Mouse (Mus musculus) hindlimb bud, embryonic 11.5 days (tissue): ENCODE data around the gene 3110018I06Rik.

ENCODE experiments used
- DNase-seq: peaks from one replicate; pipeline ENCODE4 v3.0.0-alpha.2; 2012; ENCODE audit warnings: low read depth, low spot score; ENCODE audit errors: extremely low spot score

Gene 3110018I06Rik

DNA sequence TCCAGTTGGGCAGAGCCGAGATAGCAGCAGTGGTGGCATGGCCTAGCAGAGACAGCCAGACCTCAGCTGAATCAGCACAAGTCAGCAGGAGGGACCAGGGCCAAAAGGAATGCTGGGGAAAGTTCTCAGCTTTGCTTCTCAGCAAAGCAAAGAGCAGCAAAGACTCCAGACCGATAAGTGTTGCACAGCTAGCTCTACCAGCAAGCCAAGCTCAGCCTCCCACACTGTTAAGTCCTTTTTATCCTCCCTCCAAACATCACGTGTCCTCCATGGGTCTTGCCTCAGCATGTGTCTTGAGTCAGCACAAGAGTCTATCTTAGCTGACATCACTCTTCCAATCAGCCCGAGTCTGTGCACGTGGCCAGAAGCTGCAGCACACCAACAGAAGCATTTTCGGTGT lies at the start of gene 3110018I06Rik:
3110018I06Rik (plus strand) TSS at position 262 of the 400 bp plus-strand sequence.
- DNase-seq, result no peak

GRCm38 (mm10) chr12:107444681-107445080 lies 43.8 kb upstream of the 3110018I06Rik start:
- DNase-seq, result no peak

GRCm38 (mm10) chr12:107457835-107458234 lies 30.6 kb upstream of the 3110018I06Rik start:
- no peak for DNase-seq

- DNase-seq, result peak; percentile 67
These were observed 23.7 kb upstream of the 3110018I06Rik start for GRCm38 (mm10) chr12:107464731-107465130.

GRCm38 (mm10) chr12:107476441-107477291 lies 11.8 kb upstream of the 3110018I06Rik start:
- no peak for DNase-seq

- DNase-seq, result no peak
These were observed 9.1 kb upstream of the 3110018I06Rik start for GRCm38 (mm10) chr12:107479350-107479749.

DNA sequence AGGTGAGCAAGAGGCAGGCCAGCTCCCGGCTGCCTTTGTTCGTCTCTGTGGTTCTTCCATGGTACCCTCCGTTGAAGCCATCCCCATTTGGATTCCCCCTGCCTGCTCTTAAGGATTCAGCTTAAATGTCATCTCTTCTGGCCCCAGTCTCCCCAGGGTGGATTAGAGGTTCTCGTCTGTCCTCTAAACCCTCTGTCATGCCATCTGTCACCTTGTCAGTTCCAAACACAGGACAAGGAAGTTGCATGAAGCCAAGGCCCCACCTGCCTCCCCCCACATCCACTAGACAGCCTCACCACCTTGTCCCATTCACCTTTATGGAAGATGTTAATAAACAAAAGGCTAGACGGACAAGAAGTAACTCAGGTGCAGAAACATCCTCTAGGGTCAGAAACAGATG lies 5.4 kb upstream of the 3110018I06Rik start:
- DNase-seq, result no peak

- no peak for DNase-seq
These were observed 2.9 kb downstream of the 3110018I06Rik start for GRCm38 (mm10) chr12:107491344-107491743.

DNA sequence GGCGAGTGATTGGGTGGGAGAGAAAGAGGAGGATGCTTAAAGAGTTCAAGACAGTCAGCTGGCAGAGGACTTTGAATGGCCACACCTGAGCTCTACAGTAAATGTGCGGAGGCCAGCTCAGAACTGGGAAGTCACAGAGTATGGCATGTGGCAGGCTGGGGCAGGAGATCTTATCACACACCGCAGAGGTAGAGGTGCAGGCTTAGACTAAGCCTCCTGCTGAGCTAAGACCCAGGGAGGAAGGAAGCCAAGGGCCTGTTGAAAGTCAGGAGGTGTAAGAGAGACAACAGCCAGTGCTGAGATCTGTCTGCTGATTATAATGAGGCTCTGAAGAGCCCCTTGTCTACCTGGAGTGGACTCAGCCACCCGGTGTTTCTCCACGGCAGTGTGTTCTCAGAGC lies 8.5 kb downstream of the 3110018I06Rik start:
- DNase-seq, result no peak

- no peak for DNase-seq
These were observed 21.3 kb downstream of the 3110018I06Rik start for GRCm38 (mm10) chr12:107509661-107510237.

- no peak for DNase-seq
These were observed 22.7 kb downstream of the 3110018I06Rik start for GRCm38 (mm10) chr12:107511112-107511511.

- DNase-seq, result no peak
These were observed 28.1 kb downstream of the 3110018I06Rik start for GRCm38 (mm10) chr12:107516265-107517217.

DNA sequence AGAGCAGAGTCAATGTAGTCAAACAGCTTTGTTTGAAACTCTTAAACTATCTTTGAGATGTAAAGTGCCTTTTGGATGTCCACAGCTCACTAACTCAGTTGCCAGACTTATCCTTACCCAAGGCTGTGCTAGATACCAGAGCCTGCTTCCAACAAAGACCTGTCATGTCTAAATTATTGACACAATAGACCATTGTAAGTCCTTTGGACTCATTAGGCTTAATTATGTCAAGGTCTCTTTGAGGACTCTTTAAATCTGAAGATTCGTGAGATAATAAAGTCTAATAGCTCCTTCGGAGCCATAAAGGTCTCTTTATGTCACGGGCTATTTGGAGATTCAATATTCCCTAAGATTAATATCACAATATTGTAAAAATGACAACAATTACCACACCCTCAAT lies 32.5 kb downstream of the 3110018I06Rik start:
- DNase-seq, result no peak

DNA sequence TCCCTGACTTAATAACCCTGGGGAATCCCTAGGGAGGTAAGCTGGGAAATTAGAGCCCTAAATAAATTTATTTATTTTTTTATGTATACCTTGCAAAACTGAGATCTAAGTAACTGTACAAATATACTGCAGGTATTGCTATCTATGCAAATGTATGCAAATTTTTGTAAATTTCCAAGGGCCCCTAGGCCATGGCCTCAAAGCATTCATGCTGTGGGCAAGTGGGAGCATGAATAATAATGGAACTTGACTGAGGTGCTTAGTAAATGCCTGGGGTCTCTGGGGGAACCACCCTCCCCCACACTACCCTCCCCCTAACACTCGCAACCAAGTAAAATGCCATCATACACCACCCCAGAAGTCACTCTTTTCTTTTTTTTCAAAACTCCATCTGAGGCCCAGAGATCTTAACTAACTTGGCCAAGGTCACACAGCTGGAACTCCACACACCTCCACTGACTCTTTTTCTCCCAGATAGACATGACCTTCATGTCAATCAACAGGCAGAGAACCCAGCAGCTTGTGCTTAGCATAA lies 40.0 kb downstream of the 3110018I06Rik start:
- no peak for DNase-seq

- no peak for DNase-seq
These were observed 44.4 kb downstream of the 3110018I06Rik start for GRCm38 (mm10) chr12:107532871-107533270.
